Mouse (Mus musculus): ENCODE measurements around the gene Abr.

GRCm38 (mm10) chr11:76405626-76406264 is 216.4 kb downstream of the Abr start:
- TF ChIP-seq CTCF (IDR thresholded peaks at IDR 0.05; ENCODE audit: low read depth, low read length) (no peak), POLR2A (IDR thresholded peaks at IDR 0.05; ENCODE audit: insufficient read depth, low read length) (no peak), EP300 (IDR thresholded peaks at IDR 0.05; ENCODE audit: insufficient read depth, low read depth, low read length) (no peak)
